Mouse (Mus musculus) cerebellum, postnatal 10 days (tissue): ENCODE results near the gene Ptcra.
"Not testable (repeated sequence)": the region's sequence is repeated elsewhere in the genome, so short reads cannot be mapped to it uniquely, and the experiment has no call there.

ENCODE experiments used
- DNase-seq, 2 experiments: peaks; one replicate each; pipeline ENCODE4 v3.0.0; 2021; ENCODE audit warnings: mixed read lengths in 2 of 2

Gene Ptcra

DNA sequence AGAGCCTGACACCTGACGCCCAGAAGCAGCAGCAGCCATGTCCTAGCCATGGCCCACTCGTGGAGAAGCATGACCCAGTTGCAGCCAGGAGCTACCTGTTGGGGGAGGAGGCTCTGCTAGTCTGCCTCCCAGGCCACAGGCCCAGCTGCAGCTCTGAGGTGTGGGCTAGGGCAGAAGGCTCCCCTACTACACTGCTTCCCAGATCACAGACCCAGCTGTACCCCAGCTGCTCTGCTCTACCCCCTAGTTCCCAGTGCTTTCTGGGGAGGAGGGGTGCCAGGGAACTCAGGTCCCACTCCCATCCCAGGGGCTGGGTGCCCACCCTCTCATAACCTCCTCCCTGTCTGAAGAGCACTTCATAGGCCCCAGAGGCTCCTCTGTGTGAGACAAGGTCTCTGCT lies at the start of gene Ptcra:
Ptcra (minus strand) TSS at position 169 of the 400 bp plus-strand sequence.
- DNase-seq: no peak

DNA sequence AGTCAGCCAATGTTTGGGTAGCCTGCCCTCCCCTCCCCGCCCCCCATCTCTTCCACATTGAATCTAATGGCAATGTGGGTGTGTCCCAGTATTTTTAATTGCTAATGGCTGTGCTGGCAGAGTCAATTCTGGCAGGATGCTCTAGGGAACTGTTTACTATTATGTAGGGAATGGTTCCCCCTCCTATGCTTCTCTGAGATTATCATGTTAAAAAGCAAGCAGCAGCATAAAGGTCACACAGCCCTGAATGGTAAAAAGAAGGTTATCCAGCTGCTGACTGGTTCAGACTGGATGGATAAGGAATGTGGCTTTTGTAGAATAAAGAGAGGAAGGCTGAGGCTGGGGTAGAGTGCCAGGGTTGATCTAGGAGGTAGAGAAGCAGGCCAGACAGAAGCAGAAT lies 48.9 kb upstream of the Ptcra start:
- no peak for DNase-seq

DNA sequence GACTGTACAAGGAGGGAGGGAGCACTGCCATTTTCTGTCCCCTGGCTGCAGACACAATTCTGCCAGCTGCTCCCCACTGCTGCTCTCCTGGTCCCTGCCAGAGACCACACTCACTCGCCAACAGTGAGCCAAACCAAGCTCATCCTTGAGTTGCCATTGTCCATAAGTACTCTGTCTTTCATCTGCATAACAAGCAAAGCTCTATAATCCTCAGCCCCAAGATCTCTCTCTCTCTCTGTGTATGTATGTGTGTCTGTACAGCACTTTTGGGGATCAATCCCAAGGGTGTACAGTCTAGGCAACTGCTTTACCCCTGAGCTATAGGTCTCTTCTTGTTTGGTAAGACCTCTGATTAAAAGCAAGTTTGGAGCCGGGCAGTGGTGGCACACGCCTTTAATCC lies 47.2 kb upstream of the Ptcra start:
- peak in 1 of 2 experiments; percentile 21 for DNase-seq

DNA sequence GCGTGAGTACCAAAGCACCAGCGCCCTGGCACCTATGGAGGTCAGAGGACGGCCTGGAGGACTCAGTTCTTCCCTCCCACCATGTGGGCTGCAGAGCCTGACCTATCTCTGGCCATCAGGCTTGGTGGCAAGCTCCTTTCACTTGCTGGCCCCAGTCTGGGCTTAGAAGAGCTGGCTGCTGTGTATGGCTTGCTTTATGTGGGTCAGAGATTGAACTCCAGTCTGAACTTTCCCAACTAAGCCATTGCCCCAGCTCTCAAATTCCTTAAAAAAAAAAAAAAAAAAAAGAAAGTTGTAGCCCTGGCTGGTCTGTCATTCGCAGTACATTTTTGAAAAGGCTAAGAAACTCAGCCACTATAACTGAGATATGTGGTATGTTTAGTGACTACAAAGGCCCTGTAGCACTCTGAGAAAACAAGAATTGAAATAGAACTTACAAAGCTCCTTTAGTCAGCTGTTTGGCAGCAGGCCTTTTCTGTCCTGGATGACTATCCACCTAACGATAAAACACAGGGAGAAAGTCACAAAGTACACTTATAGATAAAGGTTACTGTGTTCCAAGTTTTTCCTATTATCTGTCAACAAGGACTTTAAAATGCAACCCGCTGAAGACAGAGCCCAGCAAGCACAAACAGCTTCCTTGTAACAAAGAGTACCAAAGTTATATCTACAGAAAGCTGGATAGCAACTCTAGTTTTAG lies 45.8 kb upstream of the Ptcra start:
- DNase-seq: no peak

DNA sequence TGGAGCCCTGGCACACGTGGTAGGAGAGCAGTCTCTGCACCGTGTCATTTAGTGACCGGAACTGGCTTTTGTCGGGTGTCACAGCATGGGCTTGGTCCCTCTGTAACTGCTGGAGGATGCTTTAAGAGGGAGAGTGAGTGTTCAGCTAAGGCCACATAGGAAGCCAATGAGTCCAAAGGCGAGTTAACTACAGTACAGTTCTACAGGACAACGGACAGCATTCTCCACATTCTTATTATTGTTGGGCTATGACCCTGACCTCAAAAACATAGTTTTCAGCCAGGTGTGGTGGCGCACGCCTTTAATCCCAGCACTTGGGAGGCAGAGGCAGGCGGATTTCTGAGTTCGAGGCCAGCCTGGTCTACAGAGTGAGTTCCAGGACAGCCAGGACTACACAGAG lies 44.9 kb upstream of the Ptcra start:
- no peak for DNase-seq

DNA sequence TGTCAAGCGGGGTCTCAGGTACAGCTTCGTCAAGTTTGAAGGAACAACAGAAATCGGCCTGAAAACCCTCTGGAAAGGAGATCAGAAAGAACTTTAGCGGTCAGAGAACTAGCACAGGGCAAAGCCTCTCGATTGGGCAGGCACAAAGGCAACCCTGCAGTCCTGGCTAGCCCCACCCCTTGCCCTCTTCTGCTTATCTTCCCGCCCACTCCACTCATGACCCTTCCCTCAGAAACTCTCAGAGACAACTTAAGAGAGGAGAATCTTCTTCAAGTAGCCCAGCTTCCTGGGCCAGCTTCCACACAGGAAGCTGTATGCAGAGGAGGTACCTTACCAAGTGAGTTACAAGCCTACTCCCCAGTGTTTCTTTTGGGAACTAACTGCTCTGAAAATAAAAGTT lies 38.2 kb upstream of the Ptcra start:
- DNase-seq: no peak

DNA sequence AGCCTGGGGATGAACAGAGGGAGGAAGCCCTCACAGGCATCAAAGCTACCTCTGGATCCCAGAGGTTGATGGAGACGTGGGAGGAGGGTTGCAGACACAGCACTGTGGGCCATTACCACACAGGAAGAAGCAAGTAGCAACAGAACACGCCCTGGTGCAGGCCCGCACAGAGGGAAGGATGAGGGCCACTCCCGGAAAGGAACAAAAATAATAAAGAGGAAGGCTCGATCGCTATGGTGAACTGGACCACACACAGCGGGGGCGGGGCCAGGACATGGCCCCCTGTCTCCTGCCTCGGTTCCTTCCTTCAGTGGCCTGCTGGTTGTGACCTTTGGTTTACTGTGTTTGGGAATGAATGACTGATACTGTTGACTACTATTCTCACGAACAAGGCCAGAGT lies 36.2 kb upstream of the Ptcra start:
- no peak for DNase-seq

DNA sequence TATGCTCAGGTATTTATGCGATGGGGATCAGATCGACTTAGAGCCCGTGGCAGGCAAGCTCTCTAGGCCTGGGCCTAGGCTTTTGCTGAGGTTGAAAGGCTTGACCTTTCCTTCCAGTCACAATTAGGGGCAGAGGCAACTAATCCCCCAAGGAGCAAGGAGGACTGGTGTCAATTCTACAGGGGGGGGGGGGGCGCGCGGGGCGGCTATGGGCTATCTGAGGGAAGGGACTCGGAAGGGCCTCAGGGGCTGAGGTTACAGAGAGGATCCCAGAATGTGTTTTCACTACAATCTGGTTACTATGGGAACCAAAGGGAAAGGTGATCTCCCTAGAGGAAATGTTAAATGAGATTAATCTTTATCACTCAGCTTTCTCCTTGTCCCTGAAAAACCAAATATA lies 33.9 kb upstream of the Ptcra start:
- DNase-seq: no peak

DNA sequence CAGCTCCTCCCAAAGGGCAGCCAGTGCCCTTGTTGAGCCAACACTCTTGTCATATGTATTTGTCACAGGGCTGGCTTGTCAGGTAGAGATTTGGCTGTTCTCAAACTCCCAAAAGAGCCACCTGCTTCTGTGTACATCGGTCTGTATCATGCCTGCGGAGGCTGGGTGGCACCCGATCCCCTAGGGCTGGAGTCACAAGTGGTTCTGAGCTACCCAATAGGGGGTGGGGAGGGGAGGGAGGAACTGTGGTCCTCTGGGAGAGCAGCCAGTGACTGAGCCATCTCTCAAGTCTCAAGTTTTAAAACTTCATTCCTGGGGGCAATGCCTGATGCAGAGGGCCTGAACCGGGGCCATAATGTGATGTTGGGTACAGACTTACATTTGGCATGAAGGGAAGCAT lies 33.2 kb upstream of the Ptcra start:
- no peak for DNase-seq

DNA sequence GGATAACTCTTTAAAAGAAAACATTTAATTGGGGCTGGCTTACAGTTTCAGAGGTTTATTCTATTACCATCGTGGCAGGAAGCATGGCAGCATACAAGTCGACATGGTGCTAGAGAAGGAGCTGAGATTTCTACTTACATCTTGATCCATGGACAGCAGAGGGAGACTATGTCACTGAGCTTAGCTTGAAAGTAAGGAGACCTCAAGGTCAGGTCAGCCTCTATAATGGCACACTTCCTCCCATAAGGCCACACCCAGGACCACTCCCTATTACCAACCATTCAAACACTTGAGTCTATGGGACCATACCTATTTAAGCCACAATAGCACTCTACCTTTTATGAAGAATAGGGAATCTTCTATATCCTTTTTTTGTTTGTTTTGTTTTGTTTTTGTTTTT lies 29.5 kb upstream of the Ptcra start:
- no peak for DNase-seq

DNA sequence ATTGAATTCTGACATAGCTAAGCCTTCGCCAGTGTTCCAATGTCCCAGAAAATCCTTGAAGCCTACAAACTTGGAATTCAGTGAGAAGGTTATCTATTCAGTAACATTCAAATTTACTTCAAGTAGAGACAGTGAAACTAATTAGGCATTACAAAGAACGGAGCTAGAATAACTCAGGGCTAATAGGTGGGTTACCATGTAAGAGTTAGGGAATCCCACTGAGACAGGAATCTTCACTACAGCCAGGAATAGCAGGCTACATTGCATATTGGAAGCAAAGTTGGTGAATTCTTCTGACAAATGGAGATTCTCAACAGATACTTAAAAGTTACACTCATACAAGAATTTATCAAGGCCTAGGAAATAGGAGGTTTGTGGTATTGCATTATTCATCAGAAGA lies 24.5 kb upstream of the Ptcra start:
- not testable (repeated sequence) for DNase-seq

DNA sequence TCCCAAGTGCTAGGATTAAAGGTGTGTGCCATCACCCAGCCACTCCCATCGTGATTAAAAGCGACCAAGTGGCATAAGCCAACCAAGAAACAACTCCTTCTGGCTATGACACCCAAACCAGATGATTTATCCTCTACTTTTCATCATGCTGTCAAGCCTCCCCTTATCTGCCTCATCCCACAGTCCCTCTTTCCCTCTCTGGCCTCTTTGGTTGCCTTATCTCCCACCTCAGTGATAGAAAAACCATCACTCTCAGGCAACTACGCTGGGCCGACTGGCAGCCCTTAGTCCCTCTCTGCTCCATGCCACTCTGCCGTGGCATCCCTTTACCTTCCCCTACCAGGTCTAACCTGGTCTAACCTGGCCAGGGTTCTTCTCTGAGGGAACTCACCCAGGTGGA lies 23.4 kb upstream of the Ptcra start:
- DNase-seq: no peak

DNA sequence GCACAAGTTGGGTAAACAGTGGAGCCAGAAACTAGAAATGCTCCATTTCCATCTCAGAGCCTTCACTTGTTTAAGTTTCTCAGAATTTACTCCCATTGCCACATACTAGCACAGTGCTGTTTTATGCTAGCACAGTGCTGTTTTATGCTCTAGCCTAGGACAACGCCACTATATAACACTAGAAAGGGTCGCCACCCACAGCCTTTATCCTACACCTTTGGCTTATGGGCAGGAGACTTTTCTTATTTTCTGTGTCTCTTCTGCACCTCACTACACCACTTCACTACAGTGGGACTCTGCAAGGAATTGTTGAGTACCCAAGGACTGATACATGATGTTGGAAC lies 19.7 kb upstream of the Ptcra start:
- no peak for DNase-seq

DNA sequence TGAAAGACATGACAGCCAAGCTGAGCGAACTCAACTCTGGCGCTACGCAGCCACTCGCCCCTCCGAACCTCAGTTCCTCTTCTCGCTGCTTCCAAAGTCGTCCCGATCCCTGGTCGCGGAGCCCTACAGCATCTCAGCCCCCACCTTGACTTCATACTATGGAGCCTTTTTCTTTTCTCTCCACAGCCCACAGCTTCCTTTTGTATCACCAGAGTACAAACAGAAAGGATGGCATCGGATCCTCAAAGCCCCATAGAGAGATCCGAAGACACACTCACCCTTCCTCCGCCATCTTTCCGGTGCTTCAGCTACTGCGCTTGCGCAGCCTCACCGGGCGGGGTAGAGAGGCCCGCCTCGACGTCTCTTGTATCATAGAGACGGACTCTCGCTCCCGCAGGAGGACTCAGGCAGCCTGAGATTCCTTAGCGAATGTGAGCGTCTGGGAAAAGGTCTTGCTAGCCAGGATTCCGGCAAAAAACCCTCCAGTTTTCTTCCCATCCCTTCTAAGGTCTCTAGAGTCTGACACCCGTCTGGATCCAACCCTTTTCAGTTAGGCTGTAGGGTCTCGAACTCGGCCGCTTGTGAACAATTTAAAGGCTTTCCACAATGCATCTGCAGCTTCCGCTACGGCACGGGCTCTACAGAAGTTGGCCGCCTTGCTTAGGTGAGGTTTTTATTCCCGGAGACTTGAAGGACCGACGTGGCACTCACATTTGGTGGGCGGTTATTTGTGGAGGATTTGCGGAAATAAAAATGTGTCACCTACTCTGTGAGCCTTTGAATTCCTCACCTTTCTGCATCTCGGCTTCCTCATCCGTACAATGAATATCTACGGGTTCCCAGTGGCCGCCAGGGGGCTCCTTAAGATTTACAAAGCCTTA lies 19.1 kb upstream of the Ptcra start, which contains the start of gene Rpl7l1:
Rpl7l1 (minus strand) TSS at position 332 of the 881 bp plus-strand sequence.
- DNase-seq: peak; percentile 94 to 96

DNA sequence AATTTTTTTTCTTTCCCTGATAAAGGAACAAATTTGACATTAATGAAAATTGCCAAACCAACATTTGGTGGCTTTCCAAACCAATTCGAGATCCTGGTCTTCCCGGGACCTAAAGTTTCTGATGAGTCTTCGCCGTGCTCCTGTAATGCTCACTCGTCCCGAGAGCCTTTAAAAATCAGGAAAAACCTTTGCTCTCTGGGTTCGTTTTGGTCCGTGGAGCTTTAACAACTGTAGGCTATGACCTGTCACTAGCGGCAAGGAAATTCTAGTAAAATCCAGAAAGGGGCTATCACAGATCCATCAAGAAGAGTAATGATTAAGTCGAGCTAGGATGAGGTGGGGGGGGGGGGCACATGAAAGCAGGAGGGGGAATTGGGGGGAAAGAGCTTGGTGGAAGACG lies 18.4 kb upstream of the Ptcra start:
- peak in 1 of 2 experiments; percentile 44 for DNase-seq

DNA sequence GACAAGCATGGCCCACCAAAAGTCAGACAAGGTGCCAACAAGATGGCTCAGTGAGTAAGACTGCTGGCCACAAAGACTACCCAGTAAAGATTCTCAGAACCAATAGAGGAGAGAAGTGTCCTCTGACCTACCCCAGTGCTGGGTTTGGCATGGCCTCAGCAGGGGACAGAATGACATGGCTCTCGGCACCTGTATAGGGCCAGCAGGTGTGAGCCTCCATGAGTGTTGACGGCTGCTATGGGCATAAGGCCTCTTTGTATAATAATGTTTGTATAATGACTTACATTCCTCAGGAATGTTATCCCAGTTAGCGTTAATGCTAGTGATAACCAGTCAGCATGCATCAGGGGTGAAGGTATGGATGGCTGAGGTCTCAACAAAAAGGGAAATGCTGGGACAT lies 12.6 kb upstream of the Ptcra start:
- DNase-seq: no peak

DNA sequence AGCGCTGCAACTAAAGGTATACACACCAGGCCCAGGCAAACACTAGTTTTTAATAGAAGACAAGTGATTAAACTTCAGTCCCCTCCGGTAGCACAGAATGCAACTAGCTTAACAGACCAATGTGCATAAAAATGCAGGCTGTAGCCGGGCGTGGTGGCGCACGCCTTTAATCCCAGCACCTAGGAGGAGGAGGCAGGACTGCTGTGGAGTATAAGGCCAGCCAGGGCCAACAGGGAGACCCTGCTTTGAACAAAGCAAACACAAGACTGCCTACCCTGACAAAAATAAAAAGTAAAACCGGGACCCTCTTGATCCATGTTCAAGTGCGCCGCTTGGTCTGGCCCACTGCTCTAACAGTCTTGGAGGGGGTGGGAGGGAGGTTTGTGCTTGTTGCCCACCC lies 11.6 kb upstream of the Ptcra start:
- DNase-seq: no peak

DNA sequence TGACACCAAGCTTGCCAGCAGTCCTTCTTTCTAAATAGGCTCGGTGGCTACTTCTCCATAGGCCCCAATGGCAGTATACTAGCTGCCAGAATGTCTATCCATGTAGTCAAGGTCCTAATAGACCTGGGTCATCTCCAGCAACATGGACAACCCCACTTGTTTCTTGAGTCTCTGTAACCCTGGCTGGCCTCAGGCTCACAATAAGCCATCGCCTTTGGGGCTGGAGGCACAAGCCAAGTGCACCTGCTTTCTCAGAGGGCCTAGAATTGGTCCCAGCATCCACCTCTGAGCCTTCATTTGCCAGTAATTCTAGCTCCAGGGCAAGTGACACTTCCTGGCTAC lies 10.6 kb upstream of the Ptcra start:
- DNase-seq: no peak

DNA sequence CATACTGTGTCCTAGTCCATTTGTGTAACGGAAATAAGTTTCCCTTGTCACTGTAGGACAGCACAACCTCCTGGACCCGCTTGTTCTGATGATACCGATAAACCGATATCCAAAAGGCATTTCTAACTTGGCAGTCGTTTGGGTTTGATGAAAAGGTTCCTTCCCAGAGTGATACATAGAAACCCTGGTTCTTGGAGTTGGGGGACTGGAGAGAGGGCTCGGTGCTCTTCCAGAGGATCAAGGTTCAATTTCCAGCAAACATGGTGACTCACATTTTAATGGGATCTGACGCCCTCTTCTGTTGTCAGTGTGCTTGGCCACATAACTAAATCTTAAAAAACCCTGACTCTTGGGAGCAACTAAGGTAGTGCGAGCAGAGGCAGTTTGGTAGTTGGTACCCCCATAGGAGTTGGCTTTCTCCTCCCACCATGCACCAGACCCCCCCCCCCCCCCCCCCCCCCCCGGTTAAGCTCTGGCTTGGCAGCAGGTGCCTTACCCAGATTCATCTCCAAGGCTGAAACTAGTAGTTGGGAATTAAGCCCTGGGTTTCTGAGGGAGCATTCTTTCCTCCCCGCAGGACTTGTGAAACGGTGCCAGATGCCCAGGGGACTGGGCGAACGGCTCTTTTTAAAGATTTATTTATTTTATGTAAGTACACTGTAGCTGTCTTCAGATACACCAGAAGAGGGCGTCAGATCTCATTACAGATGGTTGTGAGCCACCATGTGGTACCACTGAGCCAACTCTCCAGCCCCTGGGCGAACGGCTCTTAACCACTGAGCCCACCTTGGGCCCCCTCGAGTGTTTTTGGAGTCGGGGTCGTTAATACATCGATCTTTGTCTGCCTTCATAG lies 10.0 kb upstream of the Ptcra start:
- peak; percentile 50 to 53 for DNase-seq

DNA sequence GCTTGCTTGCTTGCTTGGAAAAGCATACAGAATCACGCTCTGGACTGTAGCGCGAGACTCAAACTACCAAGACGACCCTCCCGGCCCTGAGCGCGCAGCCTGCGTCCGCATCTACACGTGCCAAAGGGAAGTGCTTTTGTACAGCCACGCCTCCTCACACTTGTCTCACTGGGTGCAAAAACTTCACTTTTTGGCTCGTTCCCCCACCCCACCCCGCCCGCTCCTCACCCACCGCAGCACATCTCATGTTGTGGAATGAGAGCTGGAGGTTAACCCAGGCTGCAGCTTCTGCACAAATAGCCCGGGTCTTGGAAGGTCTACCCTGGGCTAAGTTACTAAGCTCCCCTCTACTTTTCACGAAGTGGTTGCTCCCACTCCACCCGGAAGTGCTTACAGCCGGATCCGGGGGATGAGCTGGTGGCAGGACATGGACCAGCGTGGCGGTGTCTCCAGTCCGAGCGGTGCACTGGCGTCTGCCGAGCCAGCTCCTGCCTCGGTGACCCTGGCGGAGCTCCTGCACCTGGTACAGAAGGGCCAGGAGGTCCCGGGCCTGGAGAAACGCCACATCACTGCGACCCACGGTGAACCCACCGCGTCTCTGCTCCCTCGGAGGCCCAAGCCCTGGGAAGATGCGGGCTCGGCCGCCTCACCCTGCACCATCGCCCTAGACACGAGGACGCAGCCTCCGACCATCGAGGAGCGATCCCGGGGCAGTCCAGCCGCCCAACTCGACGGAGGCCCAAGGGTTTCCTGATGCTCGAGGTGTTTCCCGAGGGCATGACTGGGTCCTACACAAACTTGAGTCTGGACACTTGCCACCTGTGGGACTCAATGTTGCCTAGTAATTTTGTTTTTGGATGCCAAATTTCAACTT lies 9.1 kb upstream of the Ptcra start, which contains the start of gene 2310039H08Rik:
2310039H08Rik (plus strand) TSS at position 232 of the 874 bp plus-strand sequence.
- DNase-seq: peak; percentile 89 to 90

DNA sequence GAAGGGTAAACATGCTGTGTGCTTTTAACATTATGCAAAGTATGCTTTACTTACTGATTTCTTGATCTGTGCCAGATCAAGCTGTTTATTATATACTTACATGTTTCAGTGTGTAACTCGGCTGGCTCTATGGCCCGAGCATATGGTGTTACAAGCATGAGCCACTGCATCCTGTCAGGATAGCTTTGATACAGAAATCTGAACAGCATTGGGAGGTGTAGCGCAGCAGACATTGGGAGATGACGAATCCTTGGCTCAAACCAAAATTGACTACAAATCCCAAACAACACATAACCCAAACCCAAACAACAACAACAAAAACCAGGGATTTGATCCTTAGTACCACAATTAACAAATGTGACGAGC lies 8.5 kb upstream of the Ptcra start:
- no peak for DNase-seq

DNA sequence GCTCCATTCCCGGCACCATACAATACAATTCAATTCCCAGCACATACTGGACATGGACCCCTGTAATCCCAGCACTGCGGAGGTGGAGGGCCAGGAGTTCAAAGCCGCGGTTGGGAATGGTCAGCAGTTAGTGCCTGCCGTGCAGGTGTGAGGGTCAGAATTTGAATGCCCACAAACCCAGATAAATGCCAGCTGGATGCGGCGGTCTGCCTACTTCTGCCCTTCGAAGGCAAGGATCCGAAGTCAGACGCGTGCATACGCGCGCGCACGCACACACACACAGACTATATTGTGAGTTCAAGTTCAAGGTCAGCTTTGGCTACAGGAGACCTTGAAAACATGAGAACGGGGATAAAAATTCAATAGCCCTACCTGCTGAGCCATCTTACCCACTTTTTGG lies 8.1 kb upstream of the Ptcra start:
- peak; percentile 34 to 44 for DNase-seq
